Mouse (Mus musculus) intestine, postnatal 0 days (tissue): ENCODE data around the gene Srgn. TPM values are rescaled to one million over a fixed set of nuclear protein-coding genes. Genes with fewer than 3 reads are reported as not detected.
"Not testable (repeated sequence)": the region's sequence is repeated elsewhere in the genome, so short reads cannot be mapped to it uniquely, and the experiment has no call there.

ENCODE experiments used
- ATAC-seq: fragments of 200-750 bp; cut with Nextera tagmentation; 2 replicates; pipeline ENCODE4 v1.8.0; 2017; ENCODE audit warnings: mild to moderate bottlenecking, moderate TSS enrichment, moderate library complexity
- H3K27ac ChIP-seq: fragments of 300-500 bp; sonication (generic); 2 replicates; pipeline ENCODE4 v1.5.1; 2014; ENCODE audit warnings: mild to moderate bottlenecking, low read depth, low read length, moderate library complexity
- H3K27me3 ChIP-seq: fragments of 300-500 bp; sonication (generic); replicated peaks from 2 replicates; pipeline ENCODE4 v1.6.1; 2014; ENCODE audit warnings: low read length, mixed read lengths; ENCODE audit not compliant: control insufficient read depth, insufficient read depth
- H3K36me3 ChIP-seq: fragments of 300-500 bp; sonication (generic); 2 replicates; pipeline ENCODE4 v1.6.1; 2014; ENCODE audit warnings: mild to moderate bottlenecking, moderate library complexity; ENCODE audit not compliant: control insufficient read depth, insufficient read depth
- H3K4me1 ChIP-seq: fragments of 300-500 bp; sonication (generic); replicated peaks from 2 replicates; pipeline ENCODE4 v1.6.1; 2014; ENCODE audit warnings: antibody characterized with exemption, low read length, mixed read lengths; ENCODE audit not compliant: control insufficient read depth, insufficient read depth
- H3K4me2 ChIP-seq: fragments of 300-500 bp; sonication (generic); replicated peaks from 2 replicates; pipeline ENCODE4 v1.6.1; 2014; ENCODE audit warnings: low read depth, mild to moderate bottlenecking, moderate library complexity
- H3K4me3 ChIP-seq: fragments of 300-500 bp; sonication (generic); 2 replicates; pipeline ENCODE4 v1.5.1; 2014; ENCODE audit warnings: low read depth, low read length
- H3K9ac ChIP-seq: fragments of 300-500 bp; sonication (generic); 2 replicates; pipeline ENCODE4 v1.6.1; 2014; ENCODE audit warnings: mild to moderate bottlenecking, low read depth, low read length
- H3K9me3 ChIP-seq: fragments of 300-500 bp; sonication (generic); 2 replicates; pipeline ENCODE4 v1.6.1; 2016; ENCODE audit warnings: mixed run types; ENCODE audit not compliant: control insufficient read depth
- CTCF ChIP-seq: sonication (generic); IDR thresholded peaks from 2 replicates; pipeline ENCODE4 v1.5.1; 2016; ENCODE audit warnings: low read depth, mild to moderate bottlenecking, control low read depth, antibody characterized with exemption, moderate library complexity
- WGBS: fragments of 180-500 bp; shearing (Covaris S2); extraction: QIAGEN DNeasy Blood & Tissue Kit; methylation state at CpG from one replicate; pipeline ENCODE4 v1.1.7; 2014; 5-methylcytosine and 5-hydroxymethylcytosine counted together
- polyA plus RNA-seq: library from polyadenylated mRNA; unstranded; fragments of >200 nt; fragmentation: Nextera tagmentation; extraction: Ambion mirVana; gene quantifications from 2 replicates; pipeline ENCODE4 v1.2.1, GENCODE M21; 2015

Srgn gene
- polyA plus RNA-seq, 1 experiment from 2014 or later, result 21.6 TPM

DNA sequence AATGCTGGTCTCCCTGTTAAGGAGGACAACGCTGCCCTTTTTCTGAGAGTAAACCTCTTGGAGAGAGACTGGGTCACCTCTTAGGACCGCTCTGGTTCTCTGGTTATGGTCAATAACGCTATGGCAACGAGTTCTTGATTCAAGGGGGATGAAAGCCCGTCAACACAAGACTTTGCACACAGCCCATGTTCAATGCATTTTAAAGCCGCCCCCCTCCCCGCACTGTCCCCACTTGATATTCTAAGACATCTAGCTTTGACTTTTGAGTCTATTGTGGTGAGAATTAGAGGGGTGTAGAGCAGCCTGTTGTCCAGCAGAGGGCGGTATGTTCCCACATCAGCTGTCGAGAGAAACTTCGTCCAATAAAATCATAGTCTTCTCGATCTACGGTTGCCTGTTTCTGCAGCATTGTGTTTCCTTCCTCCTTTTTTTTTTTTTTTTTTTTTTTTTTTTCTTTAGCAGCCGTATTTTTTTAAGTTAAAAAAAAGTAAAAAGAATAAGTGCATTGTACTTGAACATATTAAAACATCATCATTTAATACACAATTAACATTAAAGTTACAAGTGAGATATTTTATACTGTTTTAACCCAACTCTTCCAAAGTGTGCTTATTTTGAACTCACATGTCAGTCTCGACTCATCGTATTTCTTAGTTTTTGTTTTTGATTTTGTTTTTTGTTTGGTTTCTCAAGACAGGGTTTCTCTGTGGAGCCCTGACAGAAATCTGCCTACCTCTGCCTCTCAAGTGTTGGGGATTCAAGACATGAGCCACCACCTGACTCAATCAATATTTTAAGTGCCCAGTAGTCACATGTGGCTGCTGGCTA lies 26.9 kb downstream of the Srgn start:
- H3K4me3 ChIP-seq, result no peak overlapping the region
- H3K27ac ChIP-seq, result no peak overlapping the region
- no peak overlapping the region for H3K4me2 ChIP-seq
- peak; percentile 93 for TF ChIP-seq CTCF
- no peak overlapping the region for H3K9ac ChIP-seq
- peak; percentile 29; the same call in 1 of the 2 replicates for ATAC-seq
- H3K27me3 ChIP-seq, result no peaks in the 10 kb centered on the region
- no peaks in the 10 kb centered on the region for H3K9me3 ChIP-seq
- 23% methylated on average over 15 of the region's 15 CpGs for WGBS
- no peaks in the 10 kb centered on the region for H3K36me3 ChIP-seq
- no peaks in the 10 kb centered on the region for H3K4me1 ChIP-seq

DNA sequence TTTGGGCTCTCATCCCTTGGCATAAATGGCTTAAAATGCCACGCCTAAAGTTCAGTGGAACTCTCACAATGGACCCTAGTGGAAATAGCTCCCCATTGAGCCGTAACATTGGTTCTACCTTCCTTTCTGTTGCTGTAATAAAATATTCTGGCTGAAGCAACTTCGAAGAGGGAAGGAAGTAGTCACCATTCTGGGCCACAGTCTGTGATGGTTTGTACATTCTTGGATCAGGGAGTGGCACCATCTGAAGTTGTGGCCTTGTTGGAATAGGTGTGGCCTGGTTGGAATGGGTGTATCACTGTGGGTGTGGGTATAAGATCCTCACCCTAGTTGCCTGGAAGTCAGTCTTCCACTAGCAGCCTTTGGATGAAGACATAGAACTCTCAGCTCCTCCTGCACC lies 35.6 kb downstream of the Srgn start:
- H3K4me2 ChIP-seq, H3K27ac ChIP-seq, H3K4me3 ChIP-seq, H3K9ac ChIP-seq, H3K27me3 ChIP-seq, H3K4me1 ChIP-seq, ATAC-seq, H3K36me3 ChIP-seq, H3K9me3 ChIP-seq: not testable (repeated sequence)
- 70% methylated on average over 3 of the region's 3 CpGs for WGBS

- Histone ChIP-seq H3K9me3 (no peaks in the 10 kb centered on the region), H3K9ac (no peak overlapping the region), H3K27me3 (no peaks in the 10 kb centered on the region), H3K4me3 (no peak overlapping the region), H3K36me3 (no peaks in the 10 kb centered on the region), H3K4me2 (no peak overlapping the region), H3K4me1 (0 out of 2 replicates have a peak, but pooled peaks cover 8% of the 10 kb centered on the region), H3K27ac (no peak overlapping the region)
- 26% methylated on average over 1 of the region's 1 CpGs for WGBS
- no peak for ATAC-seq
- peak; percentile 81 for TF ChIP-seq CTCF
Measured at GRCm38 (mm10) chr10:62488266-62488665, 39.0 kb downstream of the Srgn start.

GRCm38 (mm10) chr10:62486618-62487415 lies 40.4 kb downstream of the Srgn start, which contains the start of gene Vps26a:
Vps26a (minus strand) TSS chr10:62486805.
- WGBS, result under 1% methylated on average over 53 of the region's 59 CpGs
- Histone ChIP-seq H3K4me1 (0 out of 2 replicates have a peak, but pooled peaks cover 8% of the 10 kb centered on the region), H3K27ac (peak within 1 kb of the TSS; percentile 91), H3K9ac (peak within 1 kb of the TSS; percentile 89), H3K36me3 (no peaks in the 10 kb centered on the region), H3K9me3 (no peaks in the 10 kb centered on the region), H3K4me2 (peak within 1 kb of the TSS; percentile 76), H3K4me3 (peak within 1 kb of the TSS; percentile 85), H3K27me3 (no peaks in the 10 kb centered on the region)
- no peak for TF ChIP-seq CTCF
- ATAC-seq, result peak; percentile 88

DNA sequence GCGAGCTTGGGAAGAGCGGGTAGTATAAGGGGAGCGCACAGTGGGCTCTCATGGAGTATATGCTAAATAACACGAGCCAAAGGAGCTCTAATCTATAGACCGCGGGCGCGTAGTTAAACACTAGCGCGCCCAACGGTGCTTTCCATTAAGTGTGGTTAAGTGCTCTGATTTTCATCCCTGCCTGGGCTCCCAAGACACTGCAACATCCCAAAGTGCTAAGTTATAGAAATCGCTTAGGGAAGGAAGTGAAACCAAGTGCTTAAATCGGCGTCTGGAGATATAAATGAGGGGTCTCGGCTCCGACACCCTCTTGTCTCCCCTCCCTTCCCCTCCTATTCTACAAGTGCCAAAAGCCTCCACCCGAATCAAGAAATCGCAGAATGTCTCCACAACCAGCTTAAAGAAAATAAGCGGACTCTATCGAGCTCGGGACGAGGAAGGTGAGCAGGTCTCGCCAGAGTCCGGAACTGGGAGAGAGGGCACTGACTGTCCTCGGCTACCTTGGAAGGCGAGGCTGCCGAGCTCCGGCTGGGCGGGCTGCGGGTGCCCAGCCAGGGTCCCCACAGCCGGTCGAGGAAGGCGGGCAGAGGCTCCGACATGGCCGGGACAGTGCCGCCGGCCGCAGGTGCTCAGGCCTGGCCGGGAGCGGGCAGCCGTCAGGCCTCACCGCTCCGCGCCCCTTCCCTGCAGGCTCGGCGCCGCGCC lies 41.2 kb downstream of the Srgn start:
- TF ChIP-seq CTCF, result no peak
- Histone ChIP-seq H3K9me3 (no peaks in the 10 kb centered on the region), H3K27me3 (no peaks in the 10 kb centered on the region), H3K4me2 (peak overlapping the region; percentile 68), H3K4me3 (peak overlapping the region; percentile 85), H3K9ac (peak overlapping the region; percentile 89), H3K36me3 (no peaks in the 10 kb centered on the region), H3K4me1 (0 out of 2 replicates have a peak, but pooled peaks cover 8% of the 10 kb centered on the region), H3K27ac (peak overlapping the region; percentile 91)
- under 1% methylated on average over 41 of the region's 48 CpGs for WGBS
- ATAC-seq, result peak; percentile 61
